Mouse (Mus musculus): ENCODE data around the gene Gm266. TPM values are rescaled to one million over a fixed set of nuclear protein-coding genes. Genes with fewer than 3 reads are reported as not detected.
A peak's percentile ranks its signal among the peaks of the same experiment; 100 is the strongest.

Gene Gm266
- total and polyA plus RNA-seq, 3 experiments: not detected

- H3K4me2 ChIP-seq (ENCODE audit: insufficient read depth, low read depth, poor library complexity, severe bottlenecking): 0 out of 2 replicates have a peak overlapping the region, but pooled peaks have one; percentile 16
- H3K4me1 ChIP-seq (ENCODE audit: control insufficient read depth in 1 of 2, insufficient read depth in 2 of 2): peaks cover 7 to 29% of the 10 kb centered on the region in 2 experiments
- no peak overlapping the region for H3K9ac ChIP-seq (ENCODE audit: insufficient read depth, low read depth)
- DNase-seq (ENCODE audit: extremely low read depth): no peak
- no peak overlapping the region for H3K27ac ChIP-seq (ENCODE audit: insufficient read depth, low read depth)
- no peaks in the 10 kb centered on the region for H3K27me3 ChIP-seq (replicated peaks)
- peaks cover 5% of the 10 kb centered on the region for H3K9me3 ChIP-seq (replicated peaks; ENCODE audit: low read length)
- in situ Hi-C loops (cut with MboI; ENCODE audit: low pct_ligation_motif_present, low pct_unique_long_range_greater_than_20kb, low sequenced_read_pairs) (no loop called here), dilution Hi-C loops (cut with MboI; ENCODE audit: extremely low pct_ligation_motif_present, extremely low pct_unique_long_range_greater_than_20kb, low sequenced_read_pairs) (no loop called here)
- H3K4me3 ChIP-seq (replicated peaks in 1 of 3; ENCODE audit: low read depth in 2 of 3, low read length in 2 of 3, poor library complexity in 1 of 3): peak overlapping the region in 1 of 3 experiments; percentile 29
- no peaks in the 10 kb centered on the region for H3K36me3 ChIP-seq (replicated peaks in 1 of 2; ENCODE audit: control insufficient read depth in 1 of 2, insufficient read depth in 1 of 2, low read length in 1 of 2)
- no peak for TF ChIP-seq JUND (conservative IDR thresholded peaks at IDR 0.05; ENCODE audit: low read depth, low read length)
- TF ChIP-seq CHD2 (IDR thresholded peaks at IDR 0.05; ENCODE audit: low read length): no peak
- TF ChIP-seq CHD1 (IDR thresholded peaks at IDR 0.05; ENCODE audit: low read depth, low read length): no peak
- TF ChIP-seq IRF4 (IDR thresholded peaks at IDR 0.05; ENCODE audit: low read depth, low read length): no peak
- no peak for TF ChIP-seq JUN (IDR thresholded peaks at IDR 0.05; ENCODE audit: insufficient read depth, low read depth, low read length)
- TF ChIP-seq MAZ (IDR thresholded peaks at IDR 0.05; ENCODE audit: low read depth, low read length): no peak
- no peak for TF ChIP-seq MYC (IDR thresholded peaks at IDR 0.05; ENCODE audit: low read depth, low read length)
- no peak for TF ChIP-seq MAFK (IDR thresholded peaks at IDR 0.05; ENCODE audit: insufficient replicate concordance, low read length)
- no peak for TF ChIP-seq ZC3H11A (IDR thresholded peaks at IDR 0.05; ENCODE audit: low read depth, low read length)
- no peak for TF ChIP-seq USF2 (conservative IDR thresholded peaks at IDR 0.05; ENCODE audit: low read depth, low read length)
- TF ChIP-seq GABPA (IDR thresholded peaks at IDR 0.05; ENCODE audit: insufficient replicate concordance, low read depth, low read length): no peak
- TF ChIP-seq TCF12 (IDR thresholded peaks at IDR 0.05; ENCODE audit: low read depth, low read length): no peak
- TF ChIP-seq PAX5 (IDR thresholded peaks at IDR 0.05; ENCODE audit: low read length): no peak
- no peaks in the 10 kb centered on the region for H3K79me2 ChIP-seq (replicated peaks; ENCODE audit: control insufficient read depth, extremely low read depth, insufficient read depth, poor library complexity, severe bottlenecking)
Measured at GRCm38 (mm10) chr12:111514231-111514792, 28.7 kb upstream of the Gm266 start.

GRCm38 (mm10) chr12:111513673-111514072 is 28.1 kb upstream of the Gm266 start:
- Histone ChIP-seq H3K27ac (ENCODE audit: insufficient read depth, low read depth) (no peak overlapping the region), H3K9ac (ENCODE audit: insufficient read depth, low read depth) (no peak overlapping the region), H3K27me3 (replicated peaks) (no peaks in the 10 kb centered on the region), H3K79me2 (replicated peaks; ENCODE audit: control insufficient read depth, extremely low read depth, insufficient read depth, poor library complexity, severe bottlenecking) (no peaks in the 10 kb centered on the region), H3K9me3 (replicated peaks; ENCODE audit: low read length) (peaks cover 2% of the 10 kb centered on the region), H3K4me1 (ENCODE audit: control insufficient read depth in 1 of 2, insufficient read depth in 2 of 2) (peaks cover 7 to 29% of the 10 kb centered on the region in 2 experiments), H3K4me2 (ENCODE audit: insufficient read depth, low read depth, poor library complexity, severe bottlenecking) (no peak overlapping the region), H3K36me3 (replicated peaks in 1 of 2; ENCODE audit: control insufficient read depth in 1 of 2, insufficient read depth in 1 of 2, low read length in 1 of 2) (no peaks in the 10 kb centered on the region), H3K4me3 (replicated peaks in 1 of 3; ENCODE audit: low read depth in 2 of 3, low read length in 2 of 3, poor library complexity in 1 of 3) (no peak overlapping the region)
- in situ Hi-C loops (cut with MboI; ENCODE audit: low pct_ligation_motif_present, low pct_unique_long_range_greater_than_20kb, low sequenced_read_pairs) (no loop called here), dilution Hi-C loops (cut with MboI; ENCODE audit: extremely low pct_ligation_motif_present, extremely low pct_unique_long_range_greater_than_20kb, low sequenced_read_pairs) (no loop called here)
- no peak for DNase-seq (ENCODE audit: extremely low read depth)
- TF ChIP-seq MAX (IDR thresholded peaks at IDR 0.05; ENCODE audit: low read length) (no peak), GABPA (IDR thresholded peaks at IDR 0.05; ENCODE audit: insufficient replicate concordance, low read depth, low read length) (no peak), CHD2 (IDR thresholded peaks at IDR 0.05; ENCODE audit: low read length) (no peak), USF1 (IDR thresholded peaks at IDR 0.05; ENCODE audit: low read depth, low read length) (no peak), NRF1 (IDR thresholded peaks at IDR 0.05; ENCODE audit: low read depth, low read length) (no peak), UBTF (IDR thresholded peaks at IDR 0.05; ENCODE audit: low read depth, low read length) (no peak), CHD1 (IDR thresholded peaks at IDR 0.05; ENCODE audit: low read depth, low read length) (no peak), CTCF (conservative IDR thresholded peaks at IDR 0.05 in 1 of 2, IDR thresholded peaks at IDR 0.05 in 1 of 2; ENCODE audit: low read depth in 2 of 2, low read length in 2 of 2) (no peak)
